Mouse (Mus musculus): ENCODE measurements around the gene Dll4. TPM values are rescaled to one million over a fixed set of nuclear protein-coding genes. Genes with fewer than 3 reads are reported as not detected.
A peak's percentile ranks its signal among the peaks of the same experiment; 100 is the strongest.

Gene Dll4
- total and polyA plus RNA-seq, 3 experiments = 0.18 TPM; not detected in 2

DNA sequence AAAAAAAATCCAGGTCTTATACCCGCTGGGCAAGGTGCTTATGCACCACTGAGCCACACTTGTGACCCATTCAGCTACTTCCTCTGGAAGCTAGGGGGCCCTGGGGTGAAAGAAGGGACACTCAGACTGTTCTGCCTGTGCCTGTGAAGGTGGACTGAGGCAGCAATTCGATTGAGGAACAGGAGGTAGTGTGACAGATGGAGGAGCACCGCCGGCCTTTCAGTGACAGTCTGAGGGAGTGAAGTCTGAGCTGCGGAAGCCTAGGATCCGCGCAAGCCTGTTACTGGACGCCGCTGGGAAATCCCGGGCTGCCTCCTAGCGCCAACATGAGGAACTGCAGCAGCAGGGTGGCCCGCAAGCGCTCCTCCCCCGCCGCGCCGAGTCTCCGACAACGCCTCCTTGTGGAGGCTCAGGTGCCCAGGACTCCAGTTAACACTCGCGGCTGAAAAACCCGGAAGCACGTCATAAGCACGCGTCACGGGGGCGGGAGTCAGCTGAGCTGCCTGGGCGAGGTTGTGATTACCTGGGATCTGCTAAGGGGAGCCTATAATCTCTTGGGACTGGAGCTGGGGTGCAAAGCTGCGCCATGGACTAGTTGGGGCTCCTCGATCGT lies 37.2 kb upstream of the Dll4 start, which contains the start of gene Vps18:
TSS of gene Vps18 (plus strand) at position 471 of the 613 bp plus-strand sequence.
- peak within 1 kb of the TSS; percentile 93 for H3K27ac ChIP-seq (ENCODE audit: control insufficient read depth, low read depth, low read length)
- H3K27me3 ChIP-seq (ENCODE audit: control insufficient read depth in 1 of 2, insufficient read depth in 2 of 2, low read length in 2 of 2) = no peaks in the 10 kb centered on the region
- H3K36me3 ChIP-seq (ENCODE audit: control insufficient read depth in 1 of 2, insufficient read depth in 2 of 2, low read length in 2 of 2) = no peaks in the 10 kb centered on the region; a peak in 2 of 4 replicates
- H3K79me2 ChIP-seq (ENCODE audit: control insufficient read depth, insufficient read depth, low read length, poor library complexity) = peaks cover 24% of the 10 kb centered on the region
- H3K4me3 ChIP-seq (ENCODE audit: control insufficient read depth in 1 of 2, insufficient read depth in 1 of 2, low read depth in 2 of 2, low read length in 2 of 2) = peak within 1 kb of the TSS; percentile 80 to 81
- DNase-seq (ENCODE audit: low read depth, low spot score) = peak; percentile 98
- peak within 1 kb of the TSS; percentile 86 for H3K9ac ChIP-seq (ENCODE audit: control insufficient read depth, low read depth, low read length, poor library complexity, severe bottlenecking)
- H3K9me3 ChIP-seq (replicated peaks; ENCODE audit: insufficient read depth, low read length) = no peaks in the 10 kb centered on the region
- peaks cover 0 to 7% of the 10 kb centered on the region in 2 experiments; a peak in 1 of 4 replicates for H3K4me1 ChIP-seq (ENCODE audit: control insufficient read depth in 1 of 2, insufficient read depth in 2 of 2, low read length in 2 of 2)
- TF ChIP-seq BHLHE40 (IDR thresholded peaks at IDR 0.05; ENCODE audit: borderline replicate concordance, low read depth, low read length) (no peak; the same call in 1 of the 2 replicates), ETS1 (IDR thresholded peaks at IDR 0.05; ENCODE audit: low read depth, low read length) (peak; percentile 80), CHD1 (IDR thresholded peaks at IDR 0.05; ENCODE audit: low read depth, low read length) (no peak), MEF2A (IDR thresholded peaks at IDR 0.05; ENCODE audit: extremely low read depth, insufficient replicate concordance, low read depth, low read length, poor library complexity, severe bottlenecking) (0 out of 2 replicates have a peak, but pooled peaks have one; percentile 13), TBP (IDR thresholded peaks at IDR 0.05; ENCODE audit: low read depth, low read length) (peak; percentile 69; the same call in 1 of the 2 replicates), ELF1 (IDR thresholded peaks at IDR 0.05; ENCODE audit: low read depth, low read length) (peak; percentile 77), ZC3H11A (IDR thresholded peaks at IDR 0.05; ENCODE audit: low read depth, low read length) (peak; percentile 76), TAL1 (IDR thresholded peaks at IDR 0.05; ENCODE audit: low read length) (no peak), E2F4 (IDR thresholded peaks at IDR 0.05; ENCODE audit: borderline replicate concordance, low read depth, low read length) (no peak), KAT2A (conservative IDR thresholded peaks at IDR 0.05; ENCODE audit: low read depth, low read length) (no peak; the same call in 1 of the 2 replicates), ZMIZ1 (IDR thresholded peaks at IDR 0.05; ENCODE audit: low read depth, low read length) (peak; percentile 87), ZNF384 (IDR thresholded peaks at IDR 0.05; ENCODE audit: low read depth, low read length) (peak; percentile 46), TCF12 (IDR thresholded peaks at IDR 0.05; ENCODE audit: low read depth, low read length) (peak; percentile 66), JUND (IDR thresholded peaks at IDR 0.05; ENCODE audit: low read depth, low read length) (no peak), ZKSCAN1 (IDR thresholded peaks at IDR 0.05; ENCODE audit: low read depth, low read length) (no peak), MYC (IDR thresholded peaks at IDR 0.05; ENCODE audit: low read depth, low read length) (0 out of 2 replicates have a peak, but pooled peaks have one; percentile 34), MXI1 (IDR thresholded peaks at IDR 0.05; ENCODE audit: low read depth, low read length) (peak; percentile 72), NELFE (IDR thresholded peaks at IDR 0.05; ENCODE audit: low read depth, low read length) (peak; percentile 83), SMC3 (IDR thresholded peaks at IDR 0.05; ENCODE audit: low read depth, low read length) (peak; percentile 87), MAFK (IDR thresholded peaks at IDR 0.05; ENCODE audit: borderline replicate concordance, low read depth, low read length) (no peak), CHD2 (IDR thresholded peaks at IDR 0.05; ENCODE audit: low read length) (no peak), SIN3A (IDR thresholded peaks at IDR 0.05; ENCODE audit: low read length) (peak; percentile 96), CTCF (IDR thresholded peaks at IDR 0.05 in 2 of 3, conservative IDR thresholded peaks at IDR 0.05 in 1 of 3; ENCODE audit: control insufficient read depth in 1 of 3, insufficient read depth in 1 of 3, low read depth in 2 of 3, low read length in 3 of 3, poor library complexity in 1 of 3, severe bottlenecking in 1 of 3) (peak; percentile 94 to 100 (median 95); a peak in 5 of 6 replicates), USF1 (IDR thresholded peaks at IDR 0.05; ENCODE audit: low read depth, low read length) (peak; percentile 87), USF2 (IDR thresholded peaks at IDR 0.05; ENCODE audit: borderline replicate concordance in 1 of 2, insufficient read depth in 1 of 2, low read depth in 1 of 2, low read length in 2 of 2) (no peak), RAD21 (IDR thresholded peaks at IDR 0.05; ENCODE audit: low read depth, low read length) (peak; percentile 82), MAZ (IDR thresholded peaks at IDR 0.05; ENCODE audit: low read depth, low read length) (peak; percentile 97), EP300 (IDR thresholded peaks at IDR 0.05; ENCODE audit: low read depth in 1 of 2, low read length in 2 of 2) (peak in 1 of 2 experiments; percentile 46; a peak in 1 of 4 replicates), GABPA (IDR thresholded peaks at IDR 0.05; ENCODE audit: low read depth, low read length) (no peak), POLR2AphosphoS5 (IDR thresholded peaks at IDR 0.05; ENCODE audit: borderline replicate concordance, low read depth, low read length) (no peak; the same call in 1 of the 2 replicates), MAX (IDR thresholded peaks at IDR 0.05; ENCODE audit: low read length) (peak; percentile 84), MYB (IDR thresholded peaks at IDR 0.05; ENCODE audit: low read depth, low read length) (no peak), RCOR1 (IDR thresholded peaks at IDR 0.05; ENCODE audit: low read depth, low read length) (peak; percentile 51; the same call in 1 of the 2 replicates), GATA1 (IDR thresholded peaks at IDR 0.05; ENCODE audit: low read depth, low read length) (no peak), NRF1 (IDR thresholded peaks at IDR 0.05; ENCODE audit: insufficient read depth, low read depth, low read length, poor library complexity, severe bottlenecking) (peak; percentile 45; the same call in 1 of the 2 replicates), POLR2A (IDR thresholded peaks at IDR 0.05; ENCODE audit: control insufficient read depth in 1 of 2, insufficient read depth in 1 of 2, low read depth in 1 of 2, low read length in 2 of 2, poor library complexity in 1 of 2) (peak; percentile 54 to 86)

Data from MEL (cell line).